Mouse (Mus musculus) lung, postnatal 0 days (tissue): Measurements from ENCODE around the gene Cpne8.

Source experiments
- CTCF ChIP-seq: IDR thresholded peaks from 2 replicates; pipeline ENCODE4 v1.5.1; 2016; ENCODE audit warnings: antibody characterized with exemption, mild to moderate bottlenecking
- EP300 ChIP-seq: IDR thresholded peaks from 2 replicates; pipeline ENCODE4 v1.6.1; 2016; ENCODE audit warnings: antibody characterized with exemption, mild to moderate bottlenecking, control low read depth

- TF ChIP-seq CTCF, result no peak
- no peak for TF ChIP-seq EP300
Measured at GRCm38 (mm10) chr15:90512769-90513168, 166.5 kb downstream of the Cpne8 start.
